Mouse (Mus musculus) WW6 (cell line): ENCODE data around the gene Msn.
A peak's percentile ranks its signal among the peaks of the same experiment; 100 is the strongest.

Experiments used
- DNase-seq: peaks from one replicate; pipeline ENCODE4 v3.0.0-alpha.2; 2013; ENCODE audit warnings: low read depth, low spot score

The Msn gene

DNA sequence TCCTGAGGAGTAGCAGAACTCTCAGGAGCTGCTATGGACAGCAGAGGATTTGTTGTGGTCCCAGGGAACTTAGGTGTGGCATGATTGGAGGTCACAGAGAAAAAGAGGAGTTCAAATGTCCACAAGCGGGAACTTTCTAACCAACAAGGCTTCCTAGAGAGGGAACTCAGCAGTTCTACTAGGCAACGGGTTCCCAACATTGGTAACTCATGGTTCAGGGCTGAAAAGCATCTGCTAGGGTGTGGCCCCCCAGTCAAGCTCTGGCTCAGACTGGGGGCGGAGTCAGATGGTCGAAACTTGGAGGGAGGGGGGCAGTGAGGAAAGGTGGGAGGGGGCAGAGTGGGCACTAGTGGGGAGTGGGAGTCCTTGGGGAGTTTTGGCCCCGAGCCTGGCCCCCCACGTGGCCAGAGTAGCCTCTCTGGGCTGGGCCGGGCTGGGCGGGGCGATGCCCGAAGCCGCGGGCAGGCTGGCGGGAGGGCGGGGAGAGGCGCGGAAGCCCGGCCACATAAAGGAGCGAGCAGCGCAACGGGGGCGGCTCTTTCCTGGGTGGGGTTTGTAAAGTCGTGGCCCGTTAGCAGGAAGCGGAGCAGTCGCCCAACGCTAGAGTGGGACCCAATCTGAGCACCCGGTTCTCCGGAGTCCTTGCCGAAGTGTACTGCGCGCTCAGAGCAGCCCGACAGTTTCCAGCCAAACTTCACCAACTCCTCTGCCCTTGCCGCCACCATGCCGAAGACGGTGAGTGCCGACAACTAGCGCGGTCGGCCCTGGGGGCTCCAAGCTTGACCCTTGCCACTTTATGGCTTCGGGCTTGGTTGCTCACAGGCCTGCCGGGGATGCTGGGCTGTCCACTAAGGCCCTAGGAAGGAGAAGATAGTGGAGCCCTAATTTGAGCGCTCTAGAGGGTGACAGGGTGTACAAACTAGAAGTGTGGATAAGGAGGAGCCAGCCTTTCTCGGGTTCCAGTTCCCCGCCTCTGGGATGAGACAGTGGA lies at the start of gene Msn:
Gene Msn, plus strand, starts transcription at position 534 of the 991 bp plus-strand sequence.
- peak; percentile 29 for DNase-seq

- no peak for DNase-seq
These were observed 43.0 kb upstream of the Msn start for GRCm38 (mm10) chrX:96052798-96053197.

DNA sequence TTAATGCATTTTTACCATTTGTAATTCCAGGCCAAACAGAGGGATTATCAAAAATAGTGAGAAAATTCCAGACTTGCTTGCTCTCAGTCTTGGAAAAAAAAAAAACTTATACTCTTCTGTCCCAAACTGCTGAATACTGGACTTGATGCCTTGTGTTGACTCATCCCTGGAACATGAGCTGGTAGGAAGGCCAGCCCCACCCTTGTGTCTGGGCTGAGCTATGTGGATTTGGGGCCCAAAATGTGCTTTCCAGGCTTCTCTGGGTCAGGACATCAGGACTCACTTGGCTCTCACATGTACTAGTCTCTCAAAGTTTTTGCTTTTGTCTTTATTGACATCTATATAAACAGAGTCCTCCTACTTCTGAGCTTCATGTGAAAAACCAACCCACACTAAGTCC lies 18.1 kb upstream of the Msn start:
- DNase-seq, result no peak

DNA sequence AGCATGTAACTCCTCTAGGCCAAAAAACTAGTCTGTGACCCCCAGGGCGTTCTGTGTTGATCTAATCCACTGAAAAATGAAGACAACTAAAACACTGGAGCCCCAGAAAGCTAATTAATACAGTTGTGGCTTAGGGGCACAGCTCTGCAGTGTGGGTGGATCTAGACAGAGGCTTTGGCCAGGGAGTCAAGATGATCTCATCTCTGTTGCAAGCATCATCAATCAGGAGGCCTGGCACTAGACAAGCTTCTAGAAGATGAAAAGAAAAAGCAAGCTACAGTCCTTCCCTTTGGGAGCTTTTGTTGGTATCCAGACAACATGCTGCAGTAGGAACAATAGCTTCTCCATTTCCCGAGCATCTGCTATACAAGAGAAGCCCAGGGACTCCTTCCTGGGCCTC lies 9.6 kb upstream of the Msn start:
- DNase-seq, result no peak

GRCm38 (mm10) chrX:96096513-96097210 lies 820 bp downstream of the Msn start:
- DNase-seq, result peak; percentile 11

GRCm38 (mm10) chrX:96097491-96097970 lies 1.7 kb downstream of the Msn start:
- DNase-seq, result no peak

GRCm38 (mm10) chrX:96099003-96099402 lies 3.2 kb downstream of the Msn start:
- no peak for DNase-seq

GRCm38 (mm10) chrX:96107427-96108291 lies 11.8 kb downstream of the Msn start:
- DNase-seq, result no peak

- no peak for DNase-seq
These were observed 17.3 kb downstream of the Msn start for GRCm38 (mm10) chrX:96113106-96113634.

- DNase-seq, result no peak
These were observed 19.7 kb downstream of the Msn start for GRCm38 (mm10) chrX:96115501-96115900.

- DNase-seq, result no peak
These were observed 21.5 kb downstream of the Msn start for GRCm38 (mm10) chrX:96117366-96117765.

GRCm38 (mm10) chrX:96119997-96120396 lies 24.2 kb downstream of the Msn start:
- no peak for DNase-seq

- no peak for DNase-seq
These were observed 26.1 kb downstream of the Msn start for GRCm38 (mm10) chrX:96121912-96122311.

DNA sequence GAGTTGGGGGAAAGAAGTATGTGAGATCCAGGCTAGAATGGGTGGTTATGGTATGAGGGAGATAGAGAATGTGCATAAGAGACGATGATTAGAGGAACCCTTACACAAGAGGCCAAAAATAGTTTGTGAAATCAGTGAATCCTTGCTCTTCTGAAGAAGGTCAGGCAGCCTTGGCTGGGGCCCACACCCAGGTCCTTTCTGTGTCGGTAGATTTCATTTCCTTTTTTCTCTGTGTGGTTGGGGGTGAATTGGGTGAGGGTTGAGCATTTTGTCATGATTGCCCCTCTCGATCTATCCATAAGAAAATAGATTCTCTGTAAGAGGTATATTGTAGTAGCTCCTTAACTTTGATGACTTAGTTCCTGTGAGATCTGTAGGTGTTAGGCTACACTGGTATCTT lies 31.0 kb downstream of the Msn start:
- DNase-seq, result no peak

DNA sequence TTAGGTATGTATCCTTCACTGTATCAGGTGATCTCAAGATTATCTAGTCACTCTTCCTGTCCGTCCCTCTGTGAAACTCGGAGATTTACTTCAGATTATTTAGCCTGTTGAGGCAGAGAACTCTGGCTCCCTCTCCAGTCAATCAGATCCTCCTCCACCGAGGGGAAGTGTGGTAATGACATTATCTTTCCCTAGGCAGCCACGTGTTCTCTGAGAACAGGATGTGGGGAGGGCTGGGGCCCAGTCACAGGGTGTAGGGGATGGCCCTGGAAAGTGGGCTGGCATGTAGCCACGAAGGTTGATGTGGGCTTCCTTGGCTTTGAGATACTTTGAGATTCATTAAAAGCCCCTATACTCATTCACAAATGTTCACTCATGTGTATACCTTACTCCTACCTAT lies 34.3 kb downstream of the Msn start:
- no peak for DNase-seq

DNA sequence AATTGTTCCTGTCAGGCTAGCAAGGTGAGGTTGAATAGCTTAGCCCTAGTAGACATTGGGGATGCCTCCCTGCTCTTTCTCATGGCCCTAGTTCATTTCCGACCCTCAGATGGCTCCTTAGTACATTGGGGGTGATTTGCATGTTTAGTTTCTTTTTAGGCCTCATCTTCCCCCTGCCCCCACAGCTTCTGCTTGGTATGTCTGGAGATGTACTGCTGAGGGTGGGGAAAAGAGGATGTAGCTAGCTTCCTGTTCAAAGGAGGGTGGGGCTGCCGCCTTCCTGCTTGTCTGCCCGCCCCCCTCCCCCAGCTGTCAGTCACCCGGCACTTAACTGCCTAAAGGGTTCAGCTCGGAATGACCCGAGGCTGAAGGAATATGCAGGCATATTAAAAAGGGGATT lies 34.8 kb downstream of the Msn start:
- no peak for DNase-seq

DNA sequence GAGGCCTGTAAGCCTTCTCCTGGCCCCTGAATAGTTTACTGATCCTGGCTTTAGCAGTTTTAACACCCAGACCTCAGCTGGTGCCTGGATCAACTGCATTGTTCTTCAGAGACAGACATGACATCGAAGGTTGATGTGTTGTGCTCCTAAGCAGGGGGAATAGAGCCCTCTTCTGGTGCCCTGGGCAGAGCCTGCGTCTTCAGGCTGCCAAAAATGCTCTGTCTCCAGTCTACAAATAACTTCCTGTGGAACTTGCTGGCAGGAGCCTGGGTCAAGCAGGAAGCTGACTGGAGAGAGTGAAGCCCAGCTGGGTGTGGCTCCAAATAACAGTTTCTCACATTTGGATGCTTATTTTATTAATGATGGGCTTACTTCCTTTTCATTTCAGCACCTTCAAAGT lies 37.4 kb downstream of the Msn start:
- no peak for DNase-seq

GRCm38 (mm10) chrX:96134243-96134661 lies 38.4 kb downstream of the Msn start:
- DNase-seq, result no peak

DNA sequence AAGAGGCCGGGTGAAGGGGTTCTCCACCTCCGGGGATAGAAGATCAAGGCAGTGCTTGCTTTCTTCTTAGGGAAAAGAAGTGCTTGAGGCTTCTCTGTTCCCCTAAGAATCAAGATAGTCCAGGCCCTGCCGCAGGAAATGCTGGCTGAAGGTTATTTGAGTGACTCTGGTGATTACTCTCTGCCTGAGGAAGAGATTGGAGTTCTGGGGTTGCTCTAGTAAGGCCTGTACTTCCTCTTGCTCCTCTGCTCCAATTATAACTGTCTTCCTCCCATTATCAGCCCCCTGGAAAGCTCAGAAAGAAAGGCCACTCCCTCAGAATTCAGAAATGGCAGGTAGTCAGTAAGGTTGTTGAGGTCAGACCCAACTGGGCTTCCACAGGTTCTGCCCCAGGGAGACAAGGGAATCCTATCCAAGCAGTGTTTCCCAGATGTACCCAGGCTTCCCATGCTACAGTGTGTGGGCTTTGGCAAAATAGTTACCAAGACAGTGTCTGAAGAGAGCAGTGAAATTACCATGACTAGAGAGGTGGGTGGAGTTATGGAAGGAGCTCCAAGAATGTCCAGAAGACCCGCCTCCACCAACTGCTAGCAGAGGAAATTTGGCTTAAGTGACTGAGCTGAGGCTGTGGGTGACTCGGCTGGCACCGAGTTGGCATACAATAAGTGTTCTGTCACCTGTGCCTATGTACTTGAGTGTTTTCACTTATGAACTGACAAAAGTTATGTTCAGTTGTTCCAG lies 39.2 kb downstream of the Msn start:
- DNase-seq, result no peak

DNA sequence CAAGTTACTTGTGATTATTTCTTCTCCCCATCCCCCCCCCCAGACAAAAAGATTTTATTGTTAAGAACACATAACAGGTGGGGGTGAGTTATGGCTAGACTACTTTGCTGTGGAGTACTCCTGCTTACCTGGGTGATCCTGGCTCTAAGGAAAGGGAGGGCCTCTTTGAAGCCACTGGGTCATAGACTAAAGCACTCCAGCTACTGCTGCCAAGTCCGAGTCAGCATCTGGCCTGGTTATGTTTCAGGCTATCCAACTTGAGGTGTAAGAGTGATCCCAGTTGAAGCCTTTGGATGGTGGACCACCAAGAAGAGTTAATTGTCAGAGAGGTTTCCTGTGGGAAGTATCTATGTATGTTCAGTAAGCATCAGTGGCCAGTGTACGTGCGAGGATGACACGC lies 39.7 kb downstream of the Msn start:
- no peak for DNase-seq

GRCm38 (mm10) chrX:96139262-96139661 lies 43.4 kb downstream of the Msn start:
- no peak for DNase-seq
